In the genomic region with DNA sequence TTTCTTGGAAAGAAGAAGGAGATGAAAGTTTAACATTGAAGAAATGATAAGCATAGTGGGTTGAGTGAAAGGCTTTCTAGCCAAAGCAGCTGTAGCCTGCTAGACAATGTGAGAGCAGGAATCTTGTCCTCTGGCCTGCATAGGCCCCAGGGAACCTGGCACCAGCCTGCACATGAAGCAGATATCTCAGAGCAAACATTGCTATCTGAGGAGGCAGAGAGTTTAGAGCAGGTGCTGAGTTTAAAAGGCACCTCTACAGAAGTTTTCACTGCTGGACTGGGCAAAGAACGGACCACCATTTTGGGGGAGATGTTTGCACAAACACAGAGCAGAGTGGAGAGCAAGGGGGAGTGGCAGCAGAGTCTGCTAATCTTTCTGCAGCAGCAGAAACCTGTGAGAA, we compare ENCODE assay signal across 17 mouse cellular contexts.
"Had no signal": no experiment of that assay in that cellular context is flagged by ENCODE, and none has a peak within 500 bp of the region (broad histone marks: within the 10 kb centered on the region; RNA-seq: fewer than 3 reads in every experiment).

No protein-coding gene starts in this region.

- H3K36me3 ChIP-seq: liver, embryonic 15.5 days; lung, embryonic 15.5 days; midbrain, embryonic 13.5 days; midbrain, embryonic 15.5 days; neural tube, embryonic 12.5 days had no signal

- DNase-seq: liver, postnatal 0 days; lung, adult 2 months; lung, postnatal 14 days; lung, postnatal 36 days; right cerebral cortex, postnatal 14 days; thymus, adult 2 months; thymus, postnatal 25 days; thymus, postnatal 4 days had no signal

- H3K27ac ChIP-seq: liver, embryonic 15.5 days; lung, embryonic 15.5 days; macrophage; midbrain, embryonic 13.5 days; midbrain, embryonic 15.5 days; neural tube, embryonic 12.5 days had no signal

- H3K4me2 ChIP-seq: liver, embryonic 15.5 days; lung, embryonic 15.5 days; midbrain, embryonic 11.5 days; midbrain, embryonic 13.5 days; midbrain, embryonic 15.5 days; neural tube, embryonic 12.5 days had no signal

- ATAC-seq: liver, postnatal 0 days; lung, postnatal 0 days; midbrain, embryonic 13.5 days; midbrain, embryonic 15.5 days had no signal

- H3K27me3 ChIP-seq: liver, embryonic 15.5 days; lung, embryonic 15.5 days; megakaryocyte, embryonic 14.5 days; midbrain, embryonic 13.5 days; midbrain, embryonic 15.5 days; neural tube, embryonic 12.5 days had no signal

- H3K4me3 ChIP-seq: liver, embryonic 15.5 days; lung, embryonic 15.5 days; megakaryocyte, embryonic 14.5 days; midbrain, embryonic 13.5 days; midbrain, embryonic 15.5 days; neural tube, embryonic 12.5 days had no signal

- H3K9ac ChIP-seq: liver, embryonic 15.5 days; liver, postnatal 0 days; lung, embryonic 15.5 days; midbrain, embryonic 13.5 days; midbrain, embryonic 15.5 days; neural tube, embryonic 12.5 days had no signal

- H3K9me3 ChIP-seq: liver, embryonic 15.5 days; lung, embryonic 15.5 days; megakaryocyte, embryonic 14.5 days; midbrain, embryonic 13.5 days; midbrain, embryonic 15.5 days; neural tube, embryonic 12.5 days had no signal

- H3K4me1 ChIP-seq: liver, embryonic 15.5 days; lung, embryonic 15.5 days; megakaryocyte, embryonic 14.5 days; midbrain, embryonic 13.5 days; midbrain, embryonic 15.5 days; neural tube, embryonic 12.5 days had no signal
